Mouse (Mus musculus): Measurements from ENCODE around the gene Pvr.
A peak's percentile ranks its signal among the peaks of the same experiment; 100 is the strongest.
"Not testable (repeated sequence)": the region's sequence is repeated elsewhere in the genome, so short reads cannot be mapped to it uniquely, and the experiment has no call there.

Gene Pvr

DNA sequence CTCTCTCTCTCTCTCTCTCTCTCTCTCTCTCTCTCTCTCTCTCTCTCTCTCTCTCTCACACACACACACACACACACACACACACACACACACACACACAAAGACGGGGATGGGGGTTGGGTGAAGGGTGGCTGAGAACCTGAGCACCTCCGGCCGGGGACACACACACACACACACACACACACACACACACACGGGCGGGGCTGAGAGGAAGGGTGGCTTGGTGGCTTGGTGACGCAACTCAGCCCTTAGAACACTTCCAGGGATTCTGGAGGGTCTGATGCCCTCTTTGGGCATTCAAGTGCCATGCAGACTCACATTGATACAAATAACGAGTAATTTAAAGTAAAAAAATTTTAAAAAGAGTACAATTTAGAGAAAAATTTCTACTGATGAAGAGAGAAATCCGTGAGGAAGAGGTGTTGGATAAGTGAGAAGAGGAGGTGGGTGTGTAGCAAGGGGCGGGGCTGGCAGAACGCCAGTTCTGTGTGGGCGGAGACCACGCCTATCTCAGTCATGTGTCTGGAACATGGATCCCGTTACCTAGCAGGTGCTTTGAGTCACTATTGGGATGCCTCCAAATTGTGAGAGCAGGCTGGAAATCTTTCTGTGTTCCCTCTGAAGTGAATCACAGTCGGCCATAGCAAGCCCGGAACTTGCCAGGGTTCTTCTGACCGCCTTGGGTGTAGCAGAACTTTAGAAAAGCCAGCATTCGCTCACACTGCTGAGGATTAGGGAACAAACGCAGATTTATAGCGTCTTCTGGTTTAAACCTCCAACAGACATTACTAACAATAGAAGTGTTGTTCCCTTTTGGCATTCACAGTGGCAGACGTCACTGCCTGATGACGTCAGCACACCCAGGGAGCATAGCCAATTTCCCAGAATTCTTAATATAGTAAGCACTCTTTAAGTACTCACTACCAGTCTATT, 12.2 kb upstream of the Pvr start:
- DNase-seq = peak; percentile 84

DNA sequence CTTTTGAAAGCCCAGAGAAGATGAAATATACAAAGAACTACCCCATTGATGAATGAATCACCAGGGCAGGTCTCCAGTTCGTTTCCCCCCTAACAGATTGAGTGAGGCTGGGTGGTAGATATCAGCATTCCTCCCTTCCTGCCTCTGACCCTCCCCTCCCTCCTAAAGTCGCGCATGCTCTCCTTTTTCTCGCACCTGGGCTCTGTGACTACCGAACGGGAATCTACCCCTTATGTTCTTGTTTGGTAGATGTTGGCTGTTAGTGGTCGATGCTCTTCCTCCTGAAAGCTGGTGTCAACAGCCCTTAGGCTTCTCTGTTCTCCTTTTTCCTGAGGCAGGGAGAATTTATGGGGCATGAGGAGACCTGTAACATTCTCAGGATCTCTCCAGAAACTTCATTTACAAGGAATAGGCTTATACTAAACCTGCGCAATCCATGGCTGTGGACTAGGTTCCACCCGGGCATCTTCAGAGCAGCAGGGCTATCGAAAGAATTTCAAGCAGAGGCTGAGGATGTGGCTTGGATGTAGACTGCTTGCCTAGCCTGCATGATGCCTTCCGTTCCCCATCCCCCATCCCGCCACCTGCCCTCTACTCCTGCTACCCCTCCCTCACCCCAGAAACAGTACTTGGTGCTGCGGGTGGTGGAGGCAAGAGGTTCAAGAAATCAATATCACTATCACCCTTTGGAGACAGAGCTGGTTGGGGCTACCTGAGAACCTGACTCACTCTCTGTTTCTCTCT, 11.3 kb upstream of the Pvr start:
- DNase-seq = peak; percentile 92

DNA sequence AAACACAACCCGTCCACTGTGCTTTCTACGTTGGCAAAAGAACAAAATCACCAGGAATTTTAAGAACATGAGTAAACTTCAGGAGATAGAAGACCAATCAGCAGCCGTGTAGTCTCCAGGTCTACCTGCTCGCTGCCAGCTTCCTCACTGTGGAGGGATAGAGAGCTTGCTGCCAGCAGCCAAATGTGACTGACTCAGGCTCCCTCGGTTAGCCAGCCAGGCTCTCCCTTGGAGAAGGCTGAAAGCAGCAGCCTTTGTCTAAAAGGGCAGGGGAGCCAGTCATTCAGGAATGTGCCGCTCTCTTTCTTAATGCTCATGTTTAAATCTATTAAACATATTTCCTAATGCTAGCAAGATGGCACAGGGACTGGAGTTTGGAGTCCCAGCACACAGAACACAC, 9.5 kb upstream of the Pvr start:
- DNase-seq = not testable (repeated sequence)

DNA sequence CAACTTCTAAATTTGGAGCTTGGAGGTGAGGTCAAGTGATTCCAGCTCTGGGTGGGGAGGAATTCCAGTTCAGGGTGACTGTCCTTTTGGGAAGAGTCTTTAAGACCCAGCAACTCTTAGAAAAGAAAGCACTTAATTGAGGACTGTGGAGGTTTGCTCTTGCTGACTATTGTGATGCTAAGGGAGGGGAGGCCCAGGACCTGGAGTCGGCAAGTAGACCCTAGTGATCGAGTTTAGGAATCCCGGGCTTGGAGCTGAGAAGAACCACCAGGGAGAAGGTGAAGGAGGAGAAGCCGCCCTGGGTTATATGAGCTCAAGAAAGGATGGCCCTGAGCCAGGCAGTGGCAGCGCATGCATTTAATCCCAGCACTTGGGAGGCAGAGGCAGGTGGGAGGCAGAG, 7.5 kb upstream of the Pvr start:
- no peak for DNase-seq

DNA sequence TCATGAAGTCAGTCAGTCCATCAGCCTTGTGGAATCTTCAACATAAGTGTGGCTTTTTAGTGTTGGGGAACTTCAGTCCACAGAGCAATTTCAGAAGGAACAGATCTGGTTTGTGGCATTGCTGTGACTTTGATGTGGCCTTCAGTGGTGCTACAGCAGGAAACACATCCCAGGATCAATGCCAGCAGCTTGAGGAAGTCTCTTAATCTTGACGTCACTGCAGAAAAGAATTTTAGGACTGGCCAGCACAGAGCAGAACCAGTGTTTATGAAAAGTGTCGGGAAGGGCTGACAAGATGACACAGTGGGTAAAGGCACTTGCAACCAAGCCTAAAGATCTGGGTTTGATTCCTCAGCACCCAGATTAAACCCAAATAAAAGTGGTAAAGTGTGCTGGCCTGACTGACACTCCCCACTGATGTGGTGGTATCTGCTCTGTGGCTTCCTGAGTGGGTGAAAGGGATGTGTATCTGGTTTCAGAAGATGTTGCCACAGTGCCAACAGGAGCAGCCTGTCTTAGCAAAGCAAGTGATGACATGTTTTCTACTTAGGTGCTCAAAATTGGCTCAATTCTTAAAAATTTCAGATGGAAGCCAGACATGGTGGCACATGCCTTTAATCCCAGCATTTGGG, 6.0 kb upstream of the Pvr start:
- no peak for DNase-seq

DNA sequence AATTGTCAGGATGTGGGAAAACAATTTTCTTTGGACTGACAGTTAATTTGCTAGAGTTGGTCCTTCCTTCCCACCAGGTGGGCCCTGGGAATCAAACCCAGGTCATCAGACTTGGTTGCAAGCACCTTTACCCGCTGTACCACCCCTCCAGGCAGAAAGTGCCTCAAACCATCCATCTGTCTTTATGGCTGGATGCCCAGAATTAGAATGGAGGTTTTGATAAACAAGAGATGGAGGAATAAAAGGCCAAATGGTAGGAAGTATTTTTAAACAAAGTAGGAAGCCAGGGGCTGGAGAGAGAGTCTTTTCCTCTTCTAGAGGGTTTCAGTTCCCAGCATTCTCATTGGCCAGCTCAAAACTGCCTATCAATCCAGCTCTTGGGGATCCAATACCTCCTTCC, 4.4 kb upstream of the Pvr start:
- DNase-seq = no peak

DNA sequence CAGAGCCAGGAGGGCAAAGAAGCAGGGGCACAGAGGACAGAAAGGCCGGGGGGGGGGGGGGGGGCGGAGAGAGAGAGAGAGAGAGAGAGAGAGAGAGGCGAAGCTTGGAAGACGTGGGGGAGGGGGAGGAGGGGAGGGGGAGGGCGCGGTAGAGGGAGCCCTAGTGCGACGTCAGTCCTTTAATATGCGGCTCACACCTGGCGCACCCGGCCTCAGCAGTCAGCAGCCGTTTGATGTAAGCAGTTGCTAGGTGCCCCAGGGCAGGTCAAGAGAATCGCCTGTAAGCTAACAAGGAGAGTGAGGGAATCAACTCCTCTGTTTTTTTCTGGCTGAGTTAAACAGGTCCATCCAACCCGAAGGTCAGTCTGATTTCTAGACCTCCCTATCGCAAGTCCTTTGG, 2.8 kb upstream of the Pvr start:
- DNase-seq = peak; percentile 71

DNA sequence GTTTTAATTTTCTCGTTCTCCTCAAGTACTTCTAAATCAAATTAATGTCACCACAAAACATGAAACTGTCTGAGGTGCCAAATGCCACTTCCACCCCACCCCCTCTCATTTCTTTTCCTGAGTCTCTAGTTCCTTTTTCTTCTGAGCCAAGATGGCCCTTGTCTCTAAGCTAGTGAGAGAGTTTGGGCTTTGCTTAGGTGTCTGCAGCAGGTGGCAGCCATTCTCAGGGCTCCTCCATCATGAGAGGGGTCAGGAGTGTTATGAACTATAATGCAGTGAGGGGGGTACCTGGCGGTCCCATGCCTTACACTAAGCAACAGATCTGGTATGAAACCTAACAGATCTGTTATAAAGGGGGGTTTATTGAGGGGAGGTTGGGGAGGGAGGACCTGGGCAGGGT, 2.4 kb upstream of the Pvr start:
- peak; percentile 57 for DNase-seq

DNA sequence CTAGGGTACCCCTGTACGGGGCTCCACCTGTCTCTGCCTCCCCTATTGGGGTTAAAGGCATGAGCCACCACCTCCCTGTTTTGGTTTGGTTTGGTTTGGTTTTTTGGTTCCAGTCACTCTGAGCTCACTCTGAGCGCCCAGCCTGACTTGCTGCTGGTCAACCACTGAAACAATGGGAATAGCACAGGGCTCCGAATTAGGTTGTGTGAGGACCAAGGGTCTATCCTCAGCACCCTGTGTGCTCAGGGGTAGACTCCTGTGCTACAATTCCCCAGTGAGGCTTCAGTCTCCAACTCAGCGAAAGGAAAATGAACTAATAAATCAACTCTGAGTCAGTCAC, 824 bp downstream of the Pvr start:
- peak; percentile 38 for DNase-seq

DNA sequence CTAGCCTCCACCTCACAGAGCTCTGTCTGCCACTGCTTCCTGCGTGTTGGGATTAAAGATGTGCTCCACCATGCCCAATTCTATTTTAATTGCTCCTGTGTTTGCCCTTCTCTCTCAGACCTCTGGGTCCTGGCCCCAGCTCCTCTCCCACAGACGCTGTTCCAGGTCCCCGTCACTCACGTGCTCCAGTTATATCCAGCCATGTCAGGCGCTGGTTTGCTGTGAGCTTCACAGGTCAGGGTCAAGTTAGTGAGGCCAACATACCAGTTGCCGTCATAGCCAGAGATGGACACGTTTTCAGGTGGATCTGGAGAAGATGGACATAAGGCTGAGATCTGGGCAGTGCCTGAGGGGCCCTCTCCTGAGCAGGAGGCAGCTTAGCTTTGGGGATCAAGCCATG, 6.4 kb downstream of the Pvr start:
- DNase-seq = peak; percentile 13

DNA sequence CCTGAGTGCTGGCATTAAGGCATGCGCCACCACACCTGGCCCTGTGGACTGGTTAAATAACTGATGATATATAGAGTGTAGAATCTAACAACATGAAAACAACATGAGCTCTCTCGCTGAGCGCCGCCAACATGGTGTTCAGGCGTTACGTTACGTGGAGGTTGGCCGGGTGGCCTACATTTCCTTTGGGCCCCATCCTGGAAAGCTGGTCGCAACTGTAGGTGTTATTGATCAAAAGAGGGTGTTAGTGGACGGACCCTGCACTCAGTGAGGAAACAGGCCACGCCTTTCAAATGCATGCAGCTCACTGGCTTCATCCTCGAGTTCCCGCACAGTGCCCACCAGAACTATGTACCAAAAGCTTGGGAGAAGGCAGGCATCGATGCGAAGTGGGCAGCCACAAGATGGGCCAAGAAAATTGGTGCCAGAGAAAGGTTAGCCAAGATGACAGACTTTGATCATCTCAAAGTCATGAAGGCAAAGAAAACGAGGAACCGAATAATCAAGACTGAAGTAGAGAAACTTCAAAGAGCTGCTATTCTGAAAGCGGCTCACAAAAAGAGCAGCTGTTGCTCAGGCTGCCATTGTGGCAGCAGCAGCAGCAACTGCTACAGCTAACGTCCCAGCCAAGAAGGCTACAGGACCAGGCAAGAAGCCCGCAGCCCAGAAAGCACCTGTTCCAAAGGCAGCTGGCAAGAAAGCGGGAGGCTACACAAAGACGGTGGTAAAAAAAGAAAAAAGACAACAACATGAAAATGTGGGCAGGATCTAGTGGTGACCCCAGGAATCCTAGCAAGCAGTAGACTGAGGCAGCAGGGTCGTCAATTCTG, 9.1 kb downstream of the Pvr start:
- DNase-seq = peak; percentile 70

DNA sequence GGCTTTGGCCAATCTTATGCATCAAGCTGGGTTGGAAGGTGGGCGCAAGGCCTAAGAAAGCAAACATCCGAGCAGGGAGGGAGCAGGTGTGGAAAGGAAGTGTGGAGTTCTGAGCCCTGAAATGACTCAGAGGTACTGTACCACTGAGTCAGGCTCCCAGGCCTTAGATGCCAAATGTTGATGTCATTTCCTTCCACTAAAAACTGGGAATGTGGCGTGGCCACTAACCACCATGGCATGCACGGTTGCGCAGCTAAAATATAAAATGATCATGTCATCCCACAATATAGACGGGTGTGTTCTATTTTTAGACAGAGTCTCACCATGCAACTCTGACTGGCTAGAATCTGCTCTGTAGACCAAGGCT, 9.7 kb downstream of the Pvr start:
- DNase-seq = no peak

DNA sequence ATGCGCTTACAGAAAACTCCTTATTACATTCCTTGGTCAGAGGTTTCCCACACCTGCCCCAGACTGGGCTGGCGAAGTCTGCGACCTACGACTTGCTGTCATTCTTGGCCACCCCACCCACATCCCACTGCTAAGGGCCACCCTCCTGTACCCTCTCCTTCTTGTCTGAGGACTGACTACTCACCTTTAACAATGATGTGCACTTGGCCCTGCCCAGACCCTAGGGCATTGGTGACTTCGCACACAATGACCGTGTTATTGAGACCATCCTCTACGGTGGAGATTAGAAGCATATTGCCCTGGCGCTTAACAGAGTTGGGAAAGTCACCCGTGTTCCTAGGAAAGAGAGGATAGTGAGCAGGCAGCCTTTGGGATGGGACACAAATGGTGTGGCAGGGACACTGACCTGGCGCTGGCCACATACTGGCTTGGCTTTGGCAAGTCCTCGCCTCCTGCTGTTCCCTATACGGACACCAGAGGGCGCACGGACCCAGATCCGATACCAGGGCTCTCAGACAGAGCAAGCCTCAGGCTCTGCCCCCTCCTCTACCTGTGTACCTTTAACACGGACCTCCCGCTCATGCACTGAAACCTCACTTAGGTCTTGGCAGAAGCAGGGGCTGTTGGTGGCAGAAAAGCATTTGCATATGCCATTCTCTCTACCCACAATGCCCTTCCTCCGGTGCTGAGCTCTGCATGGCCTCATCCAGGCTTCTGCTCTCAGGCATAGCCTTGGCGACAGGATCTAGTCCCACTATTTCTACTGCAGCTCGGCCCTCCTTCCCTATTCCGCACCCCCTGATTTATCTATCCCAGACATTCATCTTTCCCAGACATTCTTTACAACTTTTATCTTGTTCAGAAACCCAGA, 10.3 kb downstream of the Pvr start:
- peak; percentile 92 for DNase-seq

DNA sequence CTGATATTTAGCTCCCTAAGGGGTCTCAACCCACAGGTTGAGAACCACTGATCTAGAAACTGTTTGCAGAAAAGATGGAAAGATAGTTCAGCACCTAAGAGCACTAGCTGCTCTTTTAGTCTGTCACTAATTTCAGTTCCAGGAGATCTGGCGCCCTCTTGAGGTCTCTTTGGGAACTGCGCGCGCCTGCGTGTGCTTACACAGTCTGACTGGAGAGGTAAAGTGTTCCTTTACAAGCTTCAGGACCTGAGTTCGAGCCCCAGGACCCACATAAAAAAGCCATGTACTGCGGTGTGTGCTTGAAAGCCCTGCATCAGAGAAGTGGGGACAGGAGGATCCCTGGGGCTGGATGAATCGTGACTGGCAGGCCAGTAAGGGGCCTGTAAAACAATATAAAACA, 31.1 kb downstream of the Pvr start:
- peak; percentile 86 for DNase-seq

DNA sequence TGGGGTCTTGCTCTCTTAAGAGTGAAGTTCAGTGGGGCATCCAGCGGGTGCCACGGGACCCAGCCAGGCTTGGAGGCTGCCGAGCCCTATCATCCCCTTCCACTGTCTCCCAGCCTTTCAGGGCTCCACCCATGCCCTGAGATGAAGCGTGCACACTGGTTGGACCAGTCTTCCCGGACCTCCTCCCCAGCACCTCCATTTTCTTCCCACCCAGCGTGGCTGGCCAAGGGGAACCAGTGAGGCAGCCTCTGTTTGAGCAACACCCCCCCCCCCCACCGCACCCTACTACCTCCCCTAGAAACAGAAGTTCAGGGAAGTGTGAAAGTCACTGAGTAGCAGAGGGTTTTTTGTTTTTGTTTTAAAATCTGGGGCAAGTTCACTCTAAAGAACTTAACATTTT, 33.1 kb downstream of the Pvr start, which contains the start of gene Ceacam19:
Gene Ceacam19, minus strand, starts transcription at position 117 of the 400 bp plus-strand sequence.
- no peak for DNase-seq

DNA sequence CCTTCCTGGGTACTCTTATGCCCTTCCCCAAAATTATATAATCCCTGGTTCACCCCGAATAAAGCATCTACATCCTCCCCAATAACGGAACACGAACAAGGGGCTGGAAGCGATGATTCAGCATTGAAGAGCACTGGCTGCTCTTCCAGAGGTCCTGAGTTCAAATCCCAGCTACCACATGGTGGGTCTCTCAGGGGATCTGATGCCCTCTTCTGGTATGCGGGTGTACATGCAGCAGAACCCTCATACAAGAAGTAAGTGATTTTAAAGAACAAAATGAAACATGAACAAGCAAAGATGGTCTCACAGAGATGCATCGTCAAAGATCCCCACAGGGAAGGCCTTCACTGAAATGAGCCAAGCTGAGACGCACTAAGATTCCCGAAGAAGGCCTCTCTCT, 40.2 kb downstream of the Pvr start:
- no peak for DNase-seq

DNA sequence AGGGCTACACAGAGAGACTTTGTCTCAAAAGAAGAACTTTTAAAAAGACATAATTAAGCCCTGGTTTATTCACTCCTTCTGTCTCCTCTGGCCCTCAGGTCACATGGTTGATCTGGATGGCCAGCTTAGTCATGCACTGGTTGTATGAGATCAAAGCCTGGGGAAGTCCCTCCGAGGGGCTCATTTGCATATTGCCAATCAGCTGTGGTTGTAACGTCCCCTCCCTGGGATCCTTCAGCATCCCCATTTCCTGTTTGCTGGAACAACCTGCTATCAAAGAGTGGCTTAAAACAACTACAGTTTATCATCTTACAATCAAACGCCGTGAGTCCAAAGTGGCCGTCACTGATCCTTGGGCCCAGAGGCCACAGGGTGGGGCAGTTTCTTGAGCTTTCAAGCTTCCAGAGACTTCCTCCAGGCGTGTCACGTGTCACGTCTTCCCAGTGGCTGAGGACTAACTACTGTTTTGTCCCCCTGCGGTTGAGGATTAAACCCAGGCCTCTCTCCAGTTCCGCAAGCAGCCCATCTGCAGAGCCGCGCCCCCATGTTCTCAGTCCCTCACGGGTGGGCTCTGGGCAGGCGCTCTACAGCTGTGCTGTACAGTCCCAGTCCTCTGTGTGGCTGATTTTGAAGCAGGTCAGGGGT, 44.1 kb downstream of the Pvr start:
- DNase-seq = no peak

DNA sequence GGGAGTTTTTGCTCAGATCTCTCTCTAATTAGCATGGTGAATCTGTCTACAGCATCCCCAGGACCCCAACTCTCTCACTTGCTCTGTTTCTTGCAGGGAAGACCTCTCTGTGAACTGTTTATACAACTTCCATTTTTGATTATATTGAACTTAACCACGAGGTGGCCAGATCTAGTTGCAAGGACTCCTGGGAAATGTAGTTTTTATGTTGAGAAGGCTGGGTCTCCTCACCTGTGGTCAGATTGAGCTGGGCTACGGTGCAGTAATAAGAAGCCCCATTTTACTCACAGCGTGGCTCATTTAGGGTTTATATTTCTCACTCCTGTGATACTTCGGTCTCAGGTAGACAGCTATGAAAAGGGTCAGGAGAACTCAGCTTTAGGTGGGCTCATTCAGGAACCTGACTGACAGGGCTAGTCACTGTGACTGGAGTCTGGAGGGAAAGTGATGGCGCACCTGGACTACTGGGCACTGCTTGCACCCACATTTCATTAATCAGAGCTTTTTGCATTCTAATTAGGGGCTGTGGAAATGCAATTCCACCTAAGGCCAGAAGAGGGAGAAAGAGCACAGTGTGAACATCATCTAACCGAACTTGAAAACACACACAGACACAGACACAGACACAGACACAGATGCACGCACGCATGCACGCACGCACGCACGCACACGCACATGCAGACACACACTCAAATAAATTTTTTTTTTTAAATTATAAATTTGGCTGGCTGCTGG, 44.8 kb downstream of the Pvr start:
- DNase-seq = peak; percentile 56

DNA sequence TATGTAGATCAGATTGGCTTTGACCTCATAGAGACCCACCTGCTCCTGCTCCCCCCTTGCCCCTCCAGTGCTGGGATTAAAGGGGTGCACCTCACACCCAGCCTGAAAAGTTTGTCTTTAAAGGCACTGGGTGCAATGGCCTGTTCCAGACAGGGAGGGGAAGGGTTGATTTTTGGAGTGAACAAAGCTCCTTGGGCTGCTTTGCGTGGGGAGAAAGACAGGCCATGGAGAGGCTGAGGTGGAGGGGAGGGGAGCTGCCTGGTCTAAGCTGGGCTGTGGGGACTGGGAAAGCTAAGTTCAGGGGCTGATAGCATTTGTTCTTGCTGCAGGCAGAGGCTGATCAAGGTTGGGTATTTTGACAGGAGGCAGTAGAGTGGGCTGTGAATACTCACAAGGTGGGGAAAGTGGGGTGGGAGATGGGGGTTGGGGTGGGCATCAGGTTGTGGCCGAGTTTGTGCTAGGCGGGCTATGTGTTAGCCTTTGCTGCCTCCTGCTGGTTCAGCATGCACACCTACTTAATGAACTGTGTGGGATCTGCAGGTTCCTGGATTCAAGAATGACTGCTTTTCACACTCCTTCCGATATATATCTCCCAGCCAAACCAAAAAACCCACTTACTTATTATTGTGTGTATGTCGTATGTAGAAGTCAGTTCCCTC, 48.9 kb downstream of the Pvr start:
- peak; percentile 87 for DNase-seq

DNA sequence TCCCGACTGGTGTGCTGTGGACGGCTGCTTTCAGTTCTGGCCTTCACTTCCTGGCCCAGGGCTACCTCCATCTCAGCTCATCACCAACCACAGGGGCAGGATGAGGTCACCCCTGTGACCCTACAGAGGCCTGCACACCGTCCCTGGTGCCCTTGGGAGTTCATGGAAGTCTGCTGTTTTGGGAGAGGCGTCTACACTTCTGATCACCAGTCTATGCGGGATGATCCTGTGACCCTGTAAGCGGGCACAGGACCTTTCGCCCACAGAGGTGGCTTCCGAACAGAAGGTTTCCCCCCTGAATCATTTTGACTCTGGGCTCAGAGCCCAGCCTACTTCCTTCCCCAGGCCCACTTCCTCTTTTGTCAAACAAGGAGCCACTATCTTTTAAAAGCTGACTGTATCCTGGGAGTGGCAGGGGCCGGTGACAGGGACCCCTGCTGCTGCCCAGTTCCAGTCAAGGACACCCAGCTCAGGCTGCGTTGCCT, 49.8 kb downstream of the Pvr start:
- DNase-seq = peak; percentile 50
